Mouse (Mus musculus): ENCODE data around the gene Acnat1. TPM values are rescaled to one million over a fixed set of nuclear protein-coding genes. Genes with fewer than 3 reads are reported as not detected.
"Not testable (repeated sequence)": the region's sequence is repeated elsewhere in the genome, so short reads cannot be mapped to it uniquely, and the experiment has no call there.

Acnat1 gene
- total RNA-seq, 2 experiments from 2014 or later, result not detected

GRCm38 (mm10) chr4:49467360-49467759 lies 6.4 kb downstream of the Acnat1 start:
- ATAC-seq (replicated peaks; ENCODE audit: poor library complexity), result peak; percentile 74

DNA sequence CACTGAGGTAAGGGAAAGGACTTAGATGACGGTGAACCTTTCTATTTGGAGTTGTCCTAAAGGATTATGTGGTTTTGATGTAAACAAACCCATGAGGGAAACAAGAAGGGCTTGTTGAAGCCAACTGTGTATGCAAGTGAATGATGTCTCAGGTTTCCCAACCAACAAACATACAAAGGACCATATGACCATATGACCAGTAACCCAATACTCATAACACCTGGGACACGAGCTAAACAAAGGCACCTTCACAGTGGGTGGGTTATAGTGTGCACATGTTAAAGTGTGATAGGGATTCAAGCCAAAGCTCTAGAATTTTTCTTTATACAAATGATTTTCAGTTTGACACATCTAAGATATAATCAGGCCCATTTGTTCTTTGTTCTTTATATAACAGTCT lies 17.5 kb downstream of the Acnat1 start:
- no peak for ATAC-seq (replicated peaks; ENCODE audit: poor library complexity)

DNA sequence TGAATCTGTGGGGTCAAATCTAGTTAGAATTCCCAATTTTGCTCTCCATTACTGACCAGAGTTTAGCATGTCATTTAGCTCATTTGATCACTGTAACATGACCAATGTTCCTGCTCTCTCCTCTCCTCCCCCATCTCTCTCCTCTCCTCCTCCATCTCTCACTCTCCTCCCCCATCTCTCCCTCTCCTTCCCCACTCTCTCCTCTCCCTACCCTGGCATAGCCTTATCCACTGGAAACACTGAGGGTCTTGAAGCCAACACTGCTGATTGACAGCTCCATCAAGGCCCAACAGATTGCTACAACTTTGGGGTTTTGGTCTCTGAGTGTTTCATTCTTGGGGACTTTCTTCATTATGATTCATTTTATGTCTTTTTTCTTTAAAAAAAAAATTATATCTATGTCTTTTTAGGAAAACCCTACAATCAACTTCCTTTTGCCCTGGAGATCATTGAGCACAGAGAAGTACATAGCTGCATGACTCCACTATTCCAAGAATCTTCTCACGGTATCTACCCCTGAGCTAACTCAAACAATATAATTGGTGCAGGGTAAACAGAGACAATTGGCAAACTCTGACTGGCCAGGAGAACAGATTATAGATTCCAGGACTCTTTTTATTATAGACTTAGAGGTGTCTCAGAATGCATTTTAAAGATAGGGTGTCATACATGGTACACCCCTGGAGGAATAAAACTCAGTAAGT lies 21.7 kb downstream of the Acnat1 start:
- ATAC-seq (replicated peaks; ENCODE audit: poor library complexity), result peak; percentile 17; the same call in 1 of the 2 replicates

GRCm38 (mm10) chr4:49451133-49451847 lies 22.4 kb downstream of the Acnat1 start:
- ATAC-seq (replicated peaks; ENCODE audit: poor library complexity), result peak; percentile 50

GRCm38 (mm10) chr4:49436968-49437367 lies 36.7 kb downstream of the Acnat1 start:
- not testable (repeated sequence) for ATAC-seq (replicated peaks; ENCODE audit: poor library complexity)

- not testable (repeated sequence) for ATAC-seq (replicated peaks; ENCODE audit: poor library complexity)
Observed at GRCm38 (mm10) chr4:49410151-49410550, 63.6 kb downstream of the Acnat1 start.

- not testable (repeated sequence) for ATAC-seq (replicated peaks; ENCODE audit: poor library complexity)
Observed at GRCm38 (mm10) chr4:49407957-49408356, 65.8 kb downstream of the Acnat1 start, which contains the start of gene Acnat2. Gene Acnat2 (minus strand): TSS chr4:49408151.

Other genes with a start within 250 kb of the Acnat1 start
- gene Acnat2, start 65.8 kb downstream of the Acnat1 start, total RNA-seq (2015), result not detected in 2 replicates
- gene Acnat2, start 65.8 kb downstream of the Acnat1 start, total RNA-seq (2017), result not detected in 2 replicates
- gene Baat, start 32.6 kb upstream of the Acnat1 start, total RNA-seq (2015), result not detected in 2 replicates
- not detected in 2 replicates for gene Baat, start 32.6 kb upstream of the Acnat1 start, total RNA-seq (2017)
- gene Mrpl50, start 47.2 kb upstream of the Acnat1 start, total RNA-seq (2015), result 45.5 and 50.4 TPM in 2 replicates
- gene Mrpl50, start 47.2 kb upstream of the Acnat1 start, total RNA-seq (2017), result 35.6 and 44.8 TPM in 2 replicates
- gene Zfp189, start 47.3 kb upstream of the Acnat1 start, total RNA-seq (2015), result 8.7 and 9.7 TPM in 2 replicates
- 4.0 and 7.6 TPM in 2 replicates for gene Zfp189, start 47.3 kb upstream of the Acnat1 start, total RNA-seq (2017)
- not detected in 2 replicates for gene Aldob, start 75.6 kb upstream of the Acnat1 start, total RNA-seq (2015)
- gene Aldob, start 75.6 kb upstream of the Acnat1 start, total RNA-seq (2017), result not detected in 2 replicates
- gene Tmem246, start 124.0 kb upstream of the Acnat1 start, total RNA-seq (2015), result 0.35 and 0.61 TPM in 2 replicates
- gene Tmem246, start 124.0 kb upstream of the Acnat1 start, total RNA-seq (2017), result 0.08 and 0.20 TPM in 2 replicates
- gene Rnf20, start 158.1 kb upstream of the Acnat1 start, total RNA-seq (2015), result 39.5 and 42.9 TPM in 2 replicates
- gene Rnf20, start 158.1 kb upstream of the Acnat1 start, total RNA-seq (2017), result 121 and 156 TPM in 2 replicates
- gene Ppp3r2, start 208.1 kb upstream of the Acnat1 start, total RNA-seq (2015), result not detected in 2 replicates
- gene Ppp3r2, start 208.1 kb upstream of the Acnat1 start, total RNA-seq (2017), result not detected in 2 replicates